Mouse (Mus musculus): ENCODE data around the gene Uts2b.

The Uts2b gene

GRCm38 (mm10) chr16:27370191-27370590, at the start of gene Uts2b:
Uts2b (minus strand) TSS chr16:27370239.
- DNase-seq (ENCODE audit: low spot score), result no peak

- DNase-seq (ENCODE audit: low spot score), result no peak
These were observed 47.6 kb upstream of the Uts2b start for GRCm38 (mm10) chr16:27417632-27418031.

GRCm38 (mm10) chr16:27416937-27417584, 47.0 kb upstream of the Uts2b start:
- no peak for DNase-seq (ENCODE audit: low spot score)

DNA sequence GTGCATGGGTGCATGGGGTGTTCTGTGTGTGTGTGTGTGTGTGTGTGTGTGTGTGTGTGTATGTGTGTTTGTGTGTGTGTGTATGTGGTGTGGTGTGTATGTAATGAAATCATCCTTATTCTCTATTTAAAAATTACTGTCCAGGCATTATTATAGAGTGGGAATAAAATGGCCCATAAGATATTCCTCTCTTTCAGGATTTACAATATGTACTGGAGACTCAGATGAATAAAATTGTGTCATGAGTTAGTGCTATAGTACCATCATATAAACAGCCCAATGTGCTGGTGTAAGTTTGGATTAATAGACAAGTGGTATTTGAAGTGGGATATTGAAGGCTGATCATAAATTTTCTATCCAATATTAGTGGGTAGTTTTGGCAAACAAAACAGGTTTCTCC, 34.1 kb upstream of the Uts2b start:
- no peak for DNase-seq (ENCODE audit: low spot score)

GRCm38 (mm10) chr16:27401579-27401978, 31.5 kb upstream of the Uts2b start:
- no peak for DNase-seq (ENCODE audit: low spot score)

DNA sequence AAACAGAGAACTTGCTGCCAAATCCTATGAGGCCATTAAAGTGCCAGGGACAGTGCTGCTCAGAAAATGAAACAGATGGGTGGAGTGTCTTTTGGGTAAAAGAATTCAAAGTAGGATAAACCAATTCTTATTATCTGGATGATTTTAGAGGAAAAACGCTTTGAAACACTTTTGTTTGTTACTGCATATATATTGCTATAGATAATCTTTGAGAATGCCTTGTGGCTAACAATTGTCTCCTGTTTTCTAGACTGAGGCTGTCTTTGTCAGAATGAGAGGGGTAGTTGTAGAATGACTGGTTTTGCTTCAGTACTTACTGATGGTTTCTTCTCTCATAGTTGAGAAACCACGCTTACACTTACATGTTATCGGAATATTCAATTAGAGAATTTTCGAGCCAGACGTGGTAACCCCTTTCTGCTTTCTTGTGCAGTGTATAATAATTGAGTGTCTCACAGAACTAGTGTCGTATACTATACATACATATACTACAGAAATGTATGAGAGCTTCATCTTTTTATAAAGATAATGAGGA, 29.7 kb upstream of the Uts2b start:
- DNase-seq (ENCODE audit: low spot score), result no peak

DNA sequence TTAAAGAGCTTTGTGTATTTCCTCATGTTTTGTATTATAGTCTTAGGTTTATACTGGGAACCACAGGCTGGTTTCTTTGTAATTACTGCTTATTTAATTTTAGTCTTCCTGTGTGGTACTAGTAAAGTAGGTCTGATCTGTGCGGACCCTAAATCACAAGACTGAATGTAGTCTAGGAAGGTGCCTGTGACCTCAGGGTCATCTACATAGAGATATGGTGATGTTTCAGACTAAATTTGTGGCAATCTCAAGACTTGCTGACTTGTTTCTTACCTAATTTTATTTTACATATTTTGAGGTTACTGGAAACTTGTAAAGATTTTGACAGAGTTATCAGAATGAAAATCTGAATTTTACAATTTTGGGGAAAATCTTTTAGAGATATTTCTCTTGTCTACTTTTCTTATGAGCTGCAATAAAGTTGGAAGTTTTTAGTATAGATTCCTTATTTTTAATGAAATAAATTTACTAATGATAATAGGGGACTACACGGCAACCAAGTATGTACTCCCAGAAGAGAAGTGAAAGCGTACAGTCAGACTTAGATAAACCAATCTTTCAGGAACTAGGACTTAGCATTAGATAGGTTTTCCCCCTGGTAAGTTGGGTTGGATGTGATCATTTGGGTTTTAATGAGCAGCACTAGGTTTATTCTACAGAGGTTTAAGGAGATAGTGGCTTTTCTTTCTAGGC, 29.1 kb upstream of the Uts2b start:
- no peak for DNase-seq (ENCODE audit: low spot score)

DNA sequence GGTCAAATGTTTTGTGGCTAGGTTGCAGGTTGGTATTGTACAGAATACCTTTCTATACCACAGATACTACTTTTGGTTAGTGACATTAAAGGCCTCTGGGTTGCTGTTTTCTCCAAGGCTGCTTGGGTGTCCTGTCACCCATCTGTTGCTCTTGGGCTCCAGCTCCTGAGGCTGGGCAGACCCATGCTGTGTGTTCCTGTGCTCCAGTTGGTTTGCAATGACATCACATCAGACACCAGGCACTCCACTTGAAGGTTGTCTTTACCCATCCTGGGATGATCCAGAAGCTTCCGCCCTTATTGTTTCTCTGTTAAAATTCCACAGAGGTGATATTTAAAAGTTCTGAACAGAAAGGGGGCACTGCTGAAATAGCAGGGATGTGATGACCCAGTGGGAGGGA, 26.9 kb upstream of the Uts2b start:
- no peak for DNase-seq (ENCODE audit: low spot score)

DNA sequence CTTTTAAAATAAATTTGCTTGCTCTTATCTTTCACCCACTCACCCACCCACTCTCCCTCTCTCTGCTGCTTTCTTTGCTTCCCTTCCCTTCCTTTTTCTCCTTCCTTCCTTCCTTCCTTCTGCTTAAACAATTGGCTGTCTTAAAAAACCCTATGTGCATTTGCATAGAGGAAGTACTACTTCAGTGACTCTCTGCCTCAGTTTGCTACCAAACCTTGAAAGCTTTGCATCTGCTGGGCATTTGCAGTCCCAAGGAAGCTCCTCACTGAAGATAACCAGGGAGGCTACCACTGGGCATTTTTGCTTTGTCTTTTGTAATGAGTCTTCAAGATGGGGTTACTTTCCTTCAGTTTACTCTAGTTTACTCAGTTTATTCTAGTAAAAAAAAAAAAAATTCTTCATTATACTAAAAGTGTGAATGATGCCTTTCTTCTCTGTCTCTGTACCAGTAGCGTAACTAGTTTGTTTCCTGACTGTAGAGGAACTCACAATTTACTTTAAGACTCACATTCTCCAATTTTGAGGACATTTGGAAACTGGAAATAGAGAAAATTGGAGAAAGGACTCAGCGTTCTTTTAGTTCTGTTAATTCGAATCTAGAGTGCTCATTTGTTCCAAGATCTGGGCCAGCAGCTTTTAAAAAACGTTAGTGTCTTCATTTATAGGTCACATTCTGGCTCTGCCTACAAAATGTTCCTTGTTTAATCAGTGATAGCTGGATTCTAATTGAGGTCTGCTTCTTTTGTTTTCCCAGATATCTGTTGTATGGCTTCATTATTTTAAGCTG, 25.4 kb upstream of the Uts2b start:
- no peak for DNase-seq (ENCODE audit: low spot score)

GRCm38 (mm10) chr16:27391845-27392244, 21.8 kb upstream of the Uts2b start:
- no peak for DNase-seq (ENCODE audit: low spot score)

DNA sequence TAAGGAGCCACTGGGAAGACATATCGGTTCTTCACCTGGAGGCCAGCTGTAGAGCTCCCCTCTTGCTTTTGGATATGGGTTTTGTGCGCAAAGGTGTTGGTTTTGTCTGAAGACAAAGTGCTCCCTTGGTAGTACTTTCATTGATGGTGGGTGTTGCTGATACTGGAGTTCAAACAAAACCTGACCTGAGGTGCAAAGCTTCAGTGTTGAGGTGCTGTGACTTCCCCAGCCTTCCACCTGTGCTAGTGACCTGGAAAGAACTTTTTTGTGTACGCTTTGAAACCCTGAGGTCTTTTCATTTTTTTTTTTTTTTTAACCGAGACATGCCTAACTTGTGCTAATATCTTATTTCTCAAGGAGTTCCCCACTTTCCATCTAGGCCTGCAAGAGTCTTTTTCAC, 20.3 kb upstream of the Uts2b start:
- no peak for DNase-seq (ENCODE audit: low spot score)

DNA sequence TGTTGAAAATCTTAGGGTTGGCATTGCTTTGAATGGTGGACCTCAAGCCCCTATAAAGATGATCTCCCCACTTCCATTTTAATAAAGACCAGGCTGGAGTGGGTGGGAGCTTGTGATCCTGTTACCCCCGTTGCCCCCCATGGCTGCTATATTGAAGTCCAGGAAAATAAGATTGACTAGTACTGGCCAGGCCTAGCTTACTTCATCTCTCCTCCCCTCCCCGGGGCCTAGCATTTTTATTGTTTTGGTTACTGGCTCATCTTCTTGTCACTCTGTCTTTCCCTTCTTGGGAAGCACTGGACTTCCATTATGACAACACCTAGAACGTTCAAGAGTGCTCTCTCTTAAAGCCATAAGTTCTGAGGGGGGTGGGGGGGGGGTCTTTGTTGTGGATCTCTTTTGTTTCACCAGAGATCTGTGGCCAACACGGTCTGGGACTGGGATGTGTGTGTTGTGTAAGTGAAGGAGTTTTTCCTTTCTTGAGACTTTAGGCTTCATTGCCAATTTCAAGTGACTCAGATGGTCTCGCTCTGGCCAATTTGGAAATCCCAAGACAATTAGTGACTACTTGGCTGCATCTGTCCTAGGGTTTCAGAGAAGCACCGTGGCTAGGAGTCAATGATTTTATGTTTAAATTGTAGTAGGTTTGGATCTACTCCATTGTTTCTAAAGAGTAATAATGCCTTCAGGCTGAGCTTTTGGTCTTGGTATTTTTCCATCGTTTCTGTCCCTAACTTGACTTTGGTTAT, 19.7 kb upstream of the Uts2b start:
- DNase-seq (ENCODE audit: low spot score), result peak; percentile 10

GRCm38 (mm10) chr16:27388761-27389451, 18.9 kb upstream of the Uts2b start, which contains the start of gene Ccdc50:
Ccdc50 (plus strand) TSS chr16:27388869.
- DNase-seq (ENCODE audit: low spot score), result peak; percentile 62

DNA sequence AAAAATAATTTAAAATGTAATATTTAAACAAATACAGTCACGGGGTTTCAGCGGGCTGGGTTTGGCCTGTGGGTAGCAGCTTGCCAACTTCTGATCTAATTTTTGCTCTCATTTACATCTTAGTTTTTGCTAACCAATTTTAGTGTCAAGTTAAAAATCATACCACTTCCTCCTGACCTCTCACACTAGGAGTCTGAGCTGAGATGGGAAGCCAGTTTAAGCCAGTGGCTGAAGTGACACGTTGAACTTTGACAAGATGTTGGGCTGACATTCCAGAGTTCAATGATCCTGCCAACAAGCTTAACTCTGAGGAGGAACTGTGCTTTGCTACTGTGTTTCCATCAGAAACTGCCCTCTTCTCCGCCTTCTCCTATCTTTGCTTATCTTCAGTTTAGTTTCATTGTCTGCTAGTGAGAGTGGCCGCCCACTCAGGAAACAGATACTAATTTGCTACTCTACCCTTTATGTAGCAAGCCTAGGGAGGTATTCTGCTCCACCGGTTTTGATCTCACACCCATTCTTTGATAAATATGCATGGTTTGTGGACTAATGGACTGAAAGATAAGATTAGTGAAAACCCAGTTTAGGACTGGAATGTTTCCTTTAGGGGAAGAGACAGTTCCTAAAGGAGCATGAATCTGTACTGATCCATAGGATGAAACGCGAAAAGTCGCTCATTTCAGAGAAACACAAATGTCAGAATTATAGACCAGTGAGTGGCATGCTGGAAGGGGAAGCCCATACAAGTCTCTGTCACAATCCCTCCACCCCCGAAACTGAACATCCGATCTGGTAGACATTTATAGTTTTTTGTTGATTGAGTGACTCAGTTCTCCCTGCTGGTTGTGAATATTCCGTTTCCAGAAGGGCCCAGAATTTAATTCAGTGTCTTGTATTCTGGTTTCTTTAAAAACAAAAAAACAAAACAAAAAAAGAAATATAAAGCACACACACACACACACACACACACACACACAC, 17.9 kb upstream of the Uts2b start:
- DNase-seq (ENCODE audit: low spot score), result peak; percentile 7

GRCm38 (mm10) chr16:27386850-27387407, 16.9 kb upstream of the Uts2b start:
- no peak for DNase-seq (ENCODE audit: low spot score)

DNA sequence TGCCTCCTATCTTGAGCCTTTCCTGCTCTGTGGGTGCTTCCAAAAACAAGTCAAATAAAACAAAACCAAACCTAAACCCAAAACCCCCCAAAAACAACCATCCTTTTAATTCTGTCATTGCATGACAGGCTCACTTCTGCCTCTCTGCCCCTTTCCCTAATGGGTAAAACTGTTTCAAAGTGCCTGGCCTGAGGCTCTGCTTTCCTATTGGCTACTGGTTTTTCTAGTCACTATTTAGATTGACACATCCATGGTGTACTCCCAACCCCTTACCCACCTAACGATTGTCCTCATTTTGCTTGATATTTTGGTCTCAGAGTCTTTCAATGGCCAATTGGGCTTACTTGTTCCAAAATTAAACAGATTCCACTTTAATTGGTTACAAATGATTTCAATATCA, 15.6 kb upstream of the Uts2b start:
- no peak for DNase-seq (ENCODE audit: low spot score)

DNA sequence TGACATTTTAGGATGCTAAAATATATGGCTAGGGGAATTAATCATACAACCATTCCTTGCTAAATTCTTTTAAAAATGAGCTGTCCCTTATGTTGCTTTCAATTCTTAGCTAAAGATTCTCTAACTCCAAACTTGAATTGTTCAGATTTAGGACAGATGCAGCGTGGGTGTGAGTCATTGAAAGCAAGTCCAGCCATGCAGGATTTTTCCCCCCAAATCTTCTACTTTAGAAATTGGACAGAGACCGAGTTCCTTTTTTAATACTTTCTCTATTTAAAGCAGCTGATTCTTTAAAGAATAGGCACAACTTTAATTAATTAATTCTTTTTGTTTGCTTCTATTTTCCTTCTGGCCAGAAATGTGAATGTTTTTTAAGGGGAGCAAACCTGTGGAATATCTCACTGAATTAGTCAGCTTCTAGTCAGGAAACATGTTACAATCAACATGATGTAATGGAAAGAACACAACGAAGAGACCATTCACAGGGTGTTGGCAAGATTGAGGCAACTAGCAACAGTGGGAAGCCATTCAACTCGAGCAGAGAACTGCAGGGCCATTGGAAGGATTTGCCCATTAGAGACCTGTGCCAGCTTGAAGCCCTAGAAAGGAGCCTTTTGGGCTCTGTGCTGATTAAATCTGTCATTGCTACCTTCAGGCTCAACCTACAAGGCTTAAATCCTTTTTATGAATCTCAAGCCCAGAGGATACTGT, 15.0 kb upstream of the Uts2b start:
- no peak for DNase-seq (ENCODE audit: low spot score)

- DNase-seq (ENCODE audit: low spot score), result no peak
These were observed 12.2 kb upstream of the Uts2b start for GRCm38 (mm10) chr16:27382217-27382616.

- no peak for DNase-seq (ENCODE audit: low spot score)
These were observed 6.5 kb upstream of the Uts2b start for GRCm38 (mm10) chr16:27376556-27376955.
